Mouse (Mus musculus): ENCODE measurements at regions not wholly inside any gene's neighbourhood (a gene's known extent, or its start where the extent isn't known, plus 50 kb on each side); places are given as distances from the start of the nearest gene placed in this dataset.

GRCm38 (mm10) chr13:71665221-71665916 lies 298.2 kb downstream of the Irx1 start:
- no peak for TF ChIP-seq CTCF (IDR thresholded peaks at IDR 0.05; ENCODE audit: low read depth)
- TF ChIP-seq EP300 (IDR thresholded peaks at IDR 0.05; ENCODE audit: low read depth) = no peak
